Mouse (Mus musculus): ENCODE measurements at regions not wholly inside any gene's neighbourhood (a gene's known extent, or its start where the extent isn't known, plus 50 kb on each side); places are given as distances from the start of the nearest gene placed in this dataset.

- ATAC-seq (replicated peaks; ENCODE audit: low FRiP score, low TSS enrichment, poor library complexity, severe bottlenecking) = no peak
These were observed 152.1 kb downstream of the Sox4 start for GRCm38 (mm10) chr13:28801210-28801954.

GRCm38 (mm10) chr13:28800676-28801075 is 152.8 kb downstream of the Sox4 start:
- no peak for ATAC-seq (replicated peaks; ENCODE audit: low FRiP score, low TSS enrichment, poor library complexity, severe bottlenecking)

GRCm38 (mm10) chr13:28799474-28799873 is 154.0 kb downstream of the Sox4 start:
- no peak for ATAC-seq (replicated peaks; ENCODE audit: low FRiP score, low TSS enrichment, poor library complexity, severe bottlenecking)

GRCm38 (mm10) chr13:28797617-28798475 is 155.7 kb downstream of the Sox4 start:
- no peak for ATAC-seq (replicated peaks; ENCODE audit: low FRiP score, low TSS enrichment, poor library complexity, severe bottlenecking)

DNA sequence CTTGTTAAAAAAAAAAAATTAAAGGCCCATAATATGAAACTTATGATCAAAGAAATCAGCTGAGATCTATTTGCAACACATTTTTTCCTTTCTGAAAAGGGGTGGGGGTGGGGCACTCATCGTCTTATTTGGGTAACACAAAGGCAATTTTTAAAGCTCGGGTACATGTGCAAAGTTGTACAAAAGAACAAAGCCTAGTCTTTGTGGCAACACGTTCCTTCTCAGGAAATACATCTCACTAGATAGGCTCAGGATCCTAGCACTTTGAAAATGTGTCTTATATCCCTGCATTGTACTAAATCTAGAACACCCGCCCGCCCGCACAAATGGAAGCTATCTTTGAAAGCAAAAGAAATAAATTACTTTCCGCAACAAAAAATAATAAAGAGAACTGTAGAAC is 158.2 kb downstream of the Sox4 start:
- no peak for ATAC-seq (replicated peaks; ENCODE audit: low FRiP score, low TSS enrichment, poor library complexity, severe bottlenecking)

GRCm38 (mm10) chr13:28794547-28794946 is 159.0 kb downstream of the Sox4 start:
- no peak for ATAC-seq (replicated peaks; ENCODE audit: low FRiP score, low TSS enrichment, poor library complexity, severe bottlenecking)

- ATAC-seq (replicated peaks; ENCODE audit: low FRiP score, low TSS enrichment, poor library complexity, severe bottlenecking) = no peak
These were observed 160.2 kb downstream of the Sox4 start for GRCm38 (mm10) chr13:28793166-28793935.

GRCm38 (mm10) chr13:28792461-28793165 is 160.9 kb downstream of the Sox4 start:
- no peak for ATAC-seq (replicated peaks; ENCODE audit: low FRiP score, low TSS enrichment, poor library complexity, severe bottlenecking)

DNA sequence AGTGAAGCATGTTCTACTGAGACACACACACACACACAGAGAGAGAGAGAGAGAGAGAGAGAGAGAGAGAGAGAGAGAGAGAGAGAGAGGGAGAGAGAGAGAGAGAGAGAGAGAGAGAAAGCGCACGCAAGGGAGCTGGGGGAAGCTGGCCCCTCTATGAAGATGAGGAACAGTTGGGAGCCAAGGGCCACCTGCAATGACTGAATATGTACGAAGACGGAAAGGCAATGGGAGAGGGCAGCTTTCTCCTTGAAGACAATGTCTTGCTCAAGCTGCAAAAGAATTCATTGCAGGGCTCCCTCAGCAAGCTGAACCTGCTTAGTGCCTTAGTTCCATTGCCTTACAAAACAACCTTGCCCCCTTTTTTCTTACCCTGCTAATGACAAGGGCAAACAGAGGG is 163.1 kb downstream of the Sox4 start:
- ATAC-seq (replicated peaks; ENCODE audit: low FRiP score, low TSS enrichment, poor library complexity, severe bottlenecking) = no peak

GRCm38 (mm10) chr13:28787331-28787643 is 166.2 kb downstream of the Sox4 start:
- ATAC-seq (replicated peaks; ENCODE audit: low FRiP score, low TSS enrichment, poor library complexity, severe bottlenecking) = no peak

- no peak for ATAC-seq (replicated peaks; ENCODE audit: low FRiP score, low TSS enrichment, poor library complexity, severe bottlenecking)
These were observed 166.7 kb downstream of the Sox4 start for GRCm38 (mm10) chr13:28786629-28787330.

DNA sequence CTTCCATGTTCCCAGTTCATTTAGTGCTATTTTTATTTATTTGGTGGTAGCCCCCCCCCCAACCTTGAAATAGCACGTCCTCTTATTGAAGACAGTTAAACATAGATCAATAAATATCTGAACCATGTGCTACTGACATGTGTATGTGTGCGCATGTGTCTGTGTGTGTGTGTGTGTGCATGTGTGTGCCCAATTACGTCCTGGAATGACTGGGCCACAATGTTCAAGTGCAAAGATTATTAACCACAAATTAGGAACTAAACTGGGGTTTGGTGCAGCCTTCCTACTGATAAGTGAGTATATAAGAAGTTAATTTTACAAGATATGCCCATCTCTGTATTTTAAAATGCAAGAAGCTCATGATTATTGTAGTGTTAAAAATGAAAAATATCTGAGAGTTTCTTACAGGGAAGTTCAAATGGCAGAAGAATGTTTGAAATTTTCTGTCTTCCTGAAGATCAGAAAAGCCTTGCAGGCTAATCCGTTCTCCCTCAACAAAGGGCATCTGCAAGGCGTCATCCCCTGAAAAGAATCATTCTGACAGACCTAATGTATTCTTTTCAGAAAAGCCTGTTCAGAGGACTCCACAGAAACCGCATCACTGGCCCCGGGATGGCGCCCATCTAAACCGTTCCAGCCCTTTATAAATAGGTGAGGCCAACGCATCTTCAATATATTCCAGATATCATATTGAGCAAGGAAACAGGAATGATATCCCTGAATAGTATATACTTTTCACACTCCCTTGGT is 170.8 kb downstream of the Sox4 start:
- no peak for ATAC-seq (replicated peaks; ENCODE audit: low FRiP score, low TSS enrichment, poor library complexity, severe bottlenecking)

- no peak for ATAC-seq (replicated peaks; ENCODE audit: low FRiP score, low TSS enrichment, poor library complexity, severe bottlenecking)
These were observed 171.4 kb downstream of the Sox4 start for GRCm38 (mm10) chr13:28782081-28782480.

DNA sequence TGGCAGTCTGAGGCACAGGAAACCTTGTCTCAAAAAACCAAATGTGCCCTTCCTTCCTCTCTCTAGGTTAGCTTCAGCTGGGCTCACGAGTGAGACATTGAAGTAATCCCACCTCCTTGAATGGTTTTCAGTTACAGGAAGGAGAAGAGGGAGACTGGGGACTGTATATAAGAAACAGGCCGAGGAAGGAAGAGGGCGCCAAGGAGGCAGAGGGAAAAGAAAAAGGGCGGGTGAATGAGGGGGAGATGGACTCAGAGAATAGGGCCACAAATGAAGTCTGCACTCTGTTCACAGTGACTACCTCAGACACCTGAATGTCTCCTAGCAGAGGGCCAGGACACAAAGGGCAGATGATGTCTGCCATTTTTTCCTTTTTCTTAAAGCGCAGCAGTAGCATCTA is 171.9 kb downstream of the Sox4 start:
- ATAC-seq (replicated peaks; ENCODE audit: low FRiP score, low TSS enrichment, poor library complexity, severe bottlenecking) = no peak

DNA sequence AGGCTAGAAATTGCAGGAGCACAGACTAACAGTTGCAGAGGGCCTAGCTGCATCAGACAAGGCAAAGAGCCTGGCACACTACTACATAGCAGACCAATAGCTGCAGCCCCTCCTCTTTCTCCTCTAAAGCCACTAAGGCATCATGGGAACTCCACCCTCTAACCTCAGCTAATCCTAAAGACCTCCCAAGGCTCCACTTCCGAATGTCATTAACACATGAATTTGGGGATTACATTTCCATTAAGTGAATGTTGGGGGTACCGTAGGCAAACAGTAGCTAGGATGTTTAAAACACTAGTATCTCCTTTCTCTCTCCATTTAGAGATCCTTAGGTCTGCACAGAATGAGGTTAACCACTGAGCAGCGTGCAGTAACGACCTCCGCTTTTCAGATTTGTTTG is 173.1 kb downstream of the Sox4 start:
- no peak for ATAC-seq (replicated peaks; ENCODE audit: low FRiP score, low TSS enrichment, poor library complexity, severe bottlenecking)

GRCm38 (mm10) chr13:28775142-28775815 is 178.2 kb downstream of the Sox4 start:
- no peak for ATAC-seq (replicated peaks; ENCODE audit: low FRiP score, low TSS enrichment, poor library complexity, severe bottlenecking)

- ATAC-seq (replicated peaks; ENCODE audit: low FRiP score, low TSS enrichment, poor library complexity, severe bottlenecking) = no peak
These were observed 178.9 kb downstream of the Sox4 start for GRCm38 (mm10) chr13:28774649-28775048.

DNA sequence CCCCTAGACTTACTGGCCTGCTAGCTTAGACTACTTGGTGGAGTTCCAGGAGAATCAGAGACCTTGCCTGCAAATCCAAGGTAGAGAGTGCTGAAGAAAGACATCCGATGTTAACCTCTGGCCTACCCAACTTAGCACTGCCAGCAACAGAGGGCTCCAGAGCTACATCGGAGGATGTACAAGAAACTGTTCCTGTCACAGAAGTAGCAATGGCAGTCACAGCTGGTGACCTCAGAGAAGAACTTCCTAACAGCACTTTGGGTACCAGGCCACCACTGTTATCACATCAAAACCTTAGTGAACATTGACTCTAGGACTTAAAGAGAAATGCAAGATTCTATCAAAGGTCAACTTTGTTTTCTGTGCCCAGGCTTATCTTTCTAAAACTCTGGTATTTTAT is 180.0 kb downstream of the Sox4 start:
- ATAC-seq (replicated peaks; ENCODE audit: low FRiP score, low TSS enrichment, poor library complexity, severe bottlenecking) = no peak

All from megakaryocyte-erythroid progenitor cell, adult 5-6 weeks (primary cell).